Mouse (Mus musculus) stomach, postnatal 0 days (tissue): ENCODE measurements around the gene Olfr1342. TPM values are rescaled to one million over a fixed set of nuclear protein-coding genes. Genes with fewer than 3 reads are reported as not detected.

Experiments used
- ATAC-seq: fragments of 200-750 bp; cut with Nextera tagmentation; 2 replicates; pipeline ENCODE4 v1.8.0; 2017; ENCODE audit not compliant: low FRiP score, low TSS enrichment
- DNase-seq: peaks from one replicate; pipeline ENCODE4 v3.0.0-alpha.2; 2016; ENCODE audit warnings: low spot score
- H3K27ac ChIP-seq: fragments of 300-500 bp; sonication (generic); replicated peaks from 2 replicates; pipeline ENCODE4 v1.5.1; 2014; ENCODE audit warnings: mild to moderate bottlenecking, control low read depth
- H3K27me3 ChIP-seq: fragments of 300-500 bp; sonication (generic); 2 replicates; pipeline ENCODE4 v1.6.1; 2014; ENCODE audit warnings: low read length; ENCODE audit not compliant: control insufficient read depth, insufficient read depth
- H3K36me3 ChIP-seq: fragments of 300-500 bp; sonication (generic); 2 replicates; pipeline ENCODE4 v1.6.1; 2014; ENCODE audit warnings: low read length, mixed read lengths; ENCODE audit not compliant: control insufficient read depth, insufficient read depth
- H3K4me1 ChIP-seq: fragments of 300-500 bp; sonication (generic); replicated peaks from 2 replicates; pipeline ENCODE4 v1.6.1; 2014; ENCODE audit warnings: antibody characterized with exemption; ENCODE audit not compliant: control insufficient read depth, insufficient read depth
- H3K4me2 ChIP-seq: fragments of 300-500 bp; sonication (generic); replicated peaks from 2 replicates; pipeline ENCODE4 v1.6.1; 2014; ENCODE audit warnings: low read depth, mild to moderate bottlenecking, control low read depth, moderate library complexity
- H3K4me3 ChIP-seq: fragments of 300-500 bp; sonication (generic); 2 replicates; pipeline ENCODE4 v1.5.1; 2014; ENCODE audit warnings: low read depth, low read length, control low read depth
- H3K9ac ChIP-seq: fragments of 300-500 bp; sonication (generic); 2 replicates; pipeline ENCODE4 v1.6.1; 2014; ENCODE audit warnings: mild to moderate bottlenecking, low read length, control low read depth, mixed read lengths
- H3K9me3 ChIP-seq: fragments of 300-500 bp; sonication (generic); 2 replicates; pipeline ENCODE4 v1.6.1; 2016; ENCODE audit warnings: low read length; ENCODE audit not compliant: control insufficient read depth
- CTCF ChIP-seq: IDR thresholded peaks from 2 replicates; pipeline ENCODE4 v1.5.1; 2016; ENCODE audit warnings: antibody characterized with exemption, low read depth, mild to moderate bottlenecking, moderate library complexity
- EP300 ChIP-seq: optimal IDR thresholded peaks from 2 replicates; pipeline ENCODE3; 2016; ENCODE audit warnings: antibody characterized with exemption
- WGBS: fragments of 180-500 bp; shearing (Covaris S2); extraction: QIAGEN DNeasy Blood & Tissue Kit; methylation state at CpG from one replicate; pipeline ENCODE4 v1.1.7; 2014; 5-methylcytosine and 5-hydroxymethylcytosine counted together
- polyA plus RNA-seq: library from polyadenylated mRNA; unstranded; fragments of >200 nt; fragmentation: Nextera tagmentation; extraction: Ambion mirVana; gene quantifications from 2 replicates; pipeline ENCODE4 v1.2.1, GENCODE M21; 2015

Gene Olfr1342
- polyA plus RNA-seq, 1 experiment from 2014 or later, result not detected

- Histone ChIP-seq H3K27me3 (no peaks in the 10 kb centered on the region), H3K4me1 (no peaks in the 10 kb centered on the region), H3K4me3 (no peak overlapping the region), H3K27ac (no peak overlapping the region), H3K9me3 (no peaks in the 10 kb centered on the region), H3K9ac (no peak overlapping the region), H3K4me2 (no peak overlapping the region), H3K36me3 (no peaks in the 10 kb centered on the region)
- TF ChIP-seq CTCF, result no peak
- TF ChIP-seq EP300, result no peak
- ATAC-seq (no peak), DNase-seq (peak; percentile 22)
- WGBS, result 54% methylated on average over 10 of the region's 10 CpGs
Observed at GRCm38 (mm10) chr4:118721742-118722483, 29.4 kb upstream of the Olfr1342 start.

DNA sequence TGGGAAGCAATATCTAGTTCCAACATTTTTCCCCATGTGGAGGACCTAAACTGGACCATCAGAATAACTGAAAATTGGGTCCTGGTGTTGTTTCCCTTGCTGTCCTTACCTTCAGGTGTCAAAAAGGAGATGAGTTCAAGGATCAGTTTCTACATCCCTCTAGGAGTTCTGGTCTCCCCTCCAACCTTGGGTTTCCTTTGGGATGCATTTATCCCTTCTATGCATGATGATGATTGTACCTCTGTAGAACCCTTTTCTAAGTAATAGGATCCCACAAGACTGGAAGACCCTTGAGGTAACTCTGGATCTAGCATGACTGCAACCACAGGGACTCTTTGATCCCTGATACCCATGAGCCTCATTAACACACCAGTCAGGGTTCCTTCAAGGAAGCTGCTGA lies 27.3 kb upstream of the Olfr1342 start, which contains the start of gene Olfr1340:
TSS of gene Olfr1340 (plus strand) at position 301 of the 400 bp plus-strand sequence.
- no peak for DNase-seq
- Histone ChIP-seq H3K36me3 (no peaks in the 10 kb centered on the region), H3K27ac (no peak within 1 kb of the TSS), H3K27me3 (no peaks in the 10 kb centered on the region), H3K4me3 (no peak within 1 kb of the TSS), H3K4me2 (no peak within 1 kb of the TSS), H3K9ac (no peak within 1 kb of the TSS), H3K4me1 (no peaks in the 10 kb centered on the region), H3K9me3 (no peaks in the 10 kb centered on the region)
- ATAC-seq, result no peak
- TF ChIP-seq CTCF, result no peak
- no peak for TF ChIP-seq EP300

- Histone ChIP-seq H3K36me3 (no peaks in the 10 kb centered on the region), H3K4me2 (no peak overlapping the region), H3K4me3 (no peak overlapping the region), H3K27ac (no peak overlapping the region), H3K27me3 (no peaks in the 10 kb centered on the region), H3K4me1 (no peaks in the 10 kb centered on the region), H3K9ac (no peak overlapping the region), H3K9me3 (no peaks in the 10 kb centered on the region)
- DNase-seq (no peak), ATAC-seq (no peak)
- WGBS, result 50% methylated on average over 1 of the region's 1 CpGs
- no peak for TF ChIP-seq CTCF
- TF ChIP-seq EP300, result no peak
Observed at GRCm38 (mm10) chr4:118711656-118712055, 19.1 kb upstream of the Olfr1342 start.

GRCm38 (mm10) chr4:118708086-118708485 lies 15.5 kb upstream of the Olfr1342 start:
- H3K9ac ChIP-seq, result no peak overlapping the region
- no peaks in the 10 kb centered on the region for H3K36me3 ChIP-seq
- H3K9me3 ChIP-seq, result no peaks in the 10 kb centered on the region
- no peak overlapping the region for H3K4me2 ChIP-seq
- 76% methylated on average over 5 of the region's 5 CpGs for WGBS
- TF ChIP-seq EP300, result no peak
- TF ChIP-seq CTCF, result no peak
- no peak overlapping the region for H3K4me3 ChIP-seq
- no peak for DNase-seq
- no peak for ATAC-seq
- H3K27ac ChIP-seq, result no peak overlapping the region
- no peaks in the 10 kb centered on the region for H3K4me1 ChIP-seq
- no peaks in the 10 kb centered on the region for H3K27me3 ChIP-seq

GRCm38 (mm10) chr4:118703223-118703622 lies 10.7 kb upstream of the Olfr1342 start, which contains the start of gene Olfr1341:
Gene Olfr1341, plus strand, starts transcription at chr4:118703523.
- no peak for TF ChIP-seq EP300
- TF ChIP-seq CTCF, result no peak
- no peaks in the 10 kb centered on the region for H3K36me3 ChIP-seq
- no peak for ATAC-seq

DNA sequence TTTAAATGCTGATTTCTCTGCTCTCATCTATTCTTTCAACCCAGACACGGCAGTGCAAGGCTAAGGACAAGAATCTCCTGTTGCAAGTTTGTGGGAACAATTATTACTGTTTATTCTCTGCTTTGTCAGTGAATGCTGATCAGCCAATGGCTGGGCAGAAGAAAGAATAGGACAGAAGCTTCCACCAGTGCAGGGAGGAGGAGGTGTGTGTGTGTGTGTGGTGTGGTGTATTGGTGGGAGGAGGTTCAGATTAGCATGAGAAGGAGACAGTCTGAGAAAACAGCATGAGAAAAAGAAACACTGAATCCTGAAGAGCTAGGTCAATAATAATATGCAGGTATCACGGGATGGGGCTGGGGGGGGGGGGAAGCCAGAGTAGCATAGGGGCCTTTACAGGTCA lies 1.3 kb upstream of the Olfr1342 start:
- no peak overlapping the region for H3K4me3 ChIP-seq
- DNase-seq (no peak), ATAC-seq (no peak)
- no peak overlapping the region for H3K9ac ChIP-seq
- H3K36me3 ChIP-seq, result no peaks in the 10 kb centered on the region
- no peak overlapping the region for H3K27ac ChIP-seq
- no peak for TF ChIP-seq CTCF
- TF ChIP-seq EP300, result no peak
- no peaks in the 10 kb centered on the region for H3K4me1 ChIP-seq
- H3K4me2 ChIP-seq, result no peak overlapping the region
- WGBS, result 29% methylated on average over 2 of the region's 2 CpGs
- no peaks in the 10 kb centered on the region for H3K9me3 ChIP-seq
- no peaks in the 10 kb centered on the region for H3K27me3 ChIP-seq

More at GRCm38 (mm10) chr4:118703223-118703622, 10.7 kb upstream of the Olfr1342 start, which contains the start of gene Olfr1341:
- Histone ChIP-seq H3K4me3 (no peak within 1 kb of the TSS), H3K9me3 (no peaks in the 10 kb centered on the region), H3K4me1 (no peaks in the 10 kb centered on the region), H3K27me3 (no peaks in the 10 kb centered on the region), H3K4me2 (no peak within 1 kb of the TSS), H3K27ac (no peak within 1 kb of the TSS), H3K9ac (no peak within 1 kb of the TSS)
- DNase-seq, result no peak
- WGBS, result 68% methylated on average over 3 of the region's 3 CpGs
